Mouse (Mus musculus) heart, postnatal 14 days (tissue): ENCODE measurements at regions not wholly inside any gene's neighbourhood (a gene's known extent, or its start where the extent isn't known, plus 50 kb on each side); places are given as distances from the start of the nearest gene placed in this dataset.

Experiments
- DNase-seq, 2 experiments: peaks; one replicate each; pipeline ENCODE4 v3.0.0; 2021 to 2022
- intact Hi-C: fragments of 180-260 bp; cut with DNase I; formaldehyde crosslinking; loops from one replicate; pipeline ENCODE4 v1.15.1; 2025

- intact Hi-C loops = no loop called here
- peak; percentile 56 to 63 for DNase-seq
These were observed 52.7 kb upstream of the Anapc15-ps start for GRCm38 (mm10) chr10:95725910-95726309.

- intact Hi-C loops = no loop called here
- no peak for DNase-seq
These were observed 52.1 kb upstream of the Anapc15-ps start for GRCm38 (mm10) chr10:95725349-95725748.
